Mouse (Mus musculus): Measurements from ENCODE around the gene Pkn3. TPM values are rescaled to one million over a fixed set of nuclear protein-coding genes. Genes with fewer than 3 reads are reported as not detected.
"Not testable (repeated sequence)": the region's sequence is repeated elsewhere in the genome, so short reads cannot be mapped to it uniquely, and the experiment has no call there.

Pkn3 gene
- polyA plus RNA-seq, 1 experiment = 0.09 TPM

DNA sequence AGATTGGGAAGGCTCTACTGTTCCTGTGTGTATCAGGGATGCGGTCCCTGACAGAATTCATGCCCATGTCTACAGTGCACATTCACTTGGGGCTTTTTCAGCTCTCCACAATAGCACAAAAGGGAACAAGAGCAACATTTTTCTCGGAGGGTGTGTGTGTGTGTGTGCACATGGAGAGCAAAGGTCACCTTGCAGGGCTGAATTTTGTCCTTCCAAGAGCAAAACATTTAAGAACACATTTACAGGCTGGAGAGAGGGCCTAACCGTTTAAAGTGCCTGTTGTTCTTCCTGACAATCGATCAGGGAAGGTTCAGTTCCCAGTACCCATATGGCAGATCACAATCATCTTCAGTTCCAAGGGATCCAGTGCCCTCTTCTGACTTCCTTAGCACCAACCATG is 52.7 kb downstream of the Pkn3 start:
- no peaks in the 10 kb centered on the region for H3K27me3 ChIP-seq (ENCODE audit: control insufficient read depth)
- peaks cover 35% of the 10 kb centered on the region for H3K4me1 ChIP-seq (ENCODE audit: control insufficient read depth)
- no peaks in the 10 kb centered on the region for H3K36me3 ChIP-seq (ENCODE audit: control insufficient read depth)
- no peaks in the 10 kb centered on the region for H3K9me3 ChIP-seq (ENCODE audit: control insufficient read depth, low read length)
- no peak for TF ChIP-seq TAL1 (IDR thresholded peaks at IDR 0.05; ENCODE audit: low read length)
- TF ChIP-seq GATA1 (IDR thresholded peaks at IDR 0.05; ENCODE audit: low read length) = no peak
- H3K4me3 ChIP-seq (replicated peaks) = no peak overlapping the region

DNA sequence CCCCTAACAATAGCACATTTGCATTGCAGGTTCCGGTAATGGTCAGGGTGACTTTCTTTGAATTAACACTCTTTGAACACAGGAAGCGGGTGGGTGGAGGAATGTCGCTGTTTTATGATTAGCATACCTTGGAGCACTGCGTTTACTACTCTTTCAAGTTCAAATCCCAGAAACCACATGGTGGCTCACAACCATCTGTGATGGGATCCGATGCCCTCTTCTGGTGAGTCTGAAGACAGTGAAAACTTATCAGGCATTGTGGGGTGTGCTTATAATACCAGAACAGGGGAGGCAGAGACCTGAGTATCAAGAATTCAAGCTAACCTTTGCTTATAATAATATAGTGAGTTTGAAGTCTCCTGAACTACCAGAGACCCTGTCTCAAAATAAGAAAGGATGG is 53.8 kb downstream of the Pkn3 start:
- not testable (repeated sequence) for H3K4me3 ChIP-seq (replicated peaks); H3K36me3 ChIP-seq (ENCODE audit: control insufficient read depth); H3K27me3 ChIP-seq (ENCODE audit: control insufficient read depth); H3K9me3 ChIP-seq (ENCODE audit: control insufficient read depth, low read length)
- H3K4me1 ChIP-seq (ENCODE audit: control insufficient read depth) = peaks cover 41% of the 10 kb centered on the region

DNA sequence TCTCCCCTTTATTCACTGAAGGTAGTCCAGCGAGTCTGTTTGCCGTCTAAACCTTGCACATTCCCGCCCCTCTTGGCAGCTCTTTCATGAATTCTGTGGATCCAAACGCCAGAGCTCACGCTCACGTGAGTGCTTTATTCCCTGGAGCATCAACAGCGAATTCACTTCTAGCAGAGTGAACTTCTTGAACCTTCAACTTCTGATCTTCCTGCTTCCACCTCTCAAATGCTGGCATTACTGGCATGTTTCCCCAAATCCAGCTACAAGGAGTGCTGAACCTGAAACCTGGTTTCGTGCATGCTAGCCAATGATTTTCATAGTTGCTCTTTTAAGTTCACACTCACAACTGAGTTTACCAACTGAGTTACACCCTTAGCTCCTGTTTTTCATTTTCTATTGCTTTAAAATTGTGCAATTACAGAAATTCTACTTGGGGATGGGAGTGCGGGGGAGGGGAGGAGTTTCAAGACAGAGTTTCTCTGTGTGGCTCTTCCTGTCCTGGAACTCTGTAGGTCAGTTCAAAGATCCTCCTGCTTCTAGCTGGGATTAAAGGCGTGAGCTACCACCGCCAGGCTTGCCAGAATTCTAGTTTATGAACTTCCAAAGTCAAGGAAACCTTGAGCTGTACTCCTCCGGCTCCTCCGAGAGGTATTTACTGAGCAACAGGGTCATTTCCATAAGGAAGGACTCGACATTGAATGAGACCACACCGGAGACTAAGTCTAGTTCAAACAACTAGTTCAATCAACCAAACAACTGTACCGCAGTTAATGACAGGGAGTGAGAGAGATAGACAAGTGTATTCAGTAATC is 55.5 kb downstream of the Pkn3 start:
- TF ChIP-seq TAL1 (IDR thresholded peaks at IDR 0.05; ENCODE audit: low read length) (no peak), GATA1 (IDR thresholded peaks at IDR 0.05; ENCODE audit: low read length) (no peak)
- Histone ChIP-seq H3K27me3 (ENCODE audit: control insufficient read depth) (no peaks in the 10 kb centered on the region), H3K4me1 (ENCODE audit: control insufficient read depth) (peaks cover 53% of the 10 kb centered on the region), H3K9me3 (ENCODE audit: control insufficient read depth, low read length) (no peaks in the 10 kb centered on the region), H3K4me3 (replicated peaks) (peak overlapping the region; percentile 88), H3K36me3 (ENCODE audit: control insufficient read depth) (peaks cover 12% of the 10 kb centered on the region)

DNA sequence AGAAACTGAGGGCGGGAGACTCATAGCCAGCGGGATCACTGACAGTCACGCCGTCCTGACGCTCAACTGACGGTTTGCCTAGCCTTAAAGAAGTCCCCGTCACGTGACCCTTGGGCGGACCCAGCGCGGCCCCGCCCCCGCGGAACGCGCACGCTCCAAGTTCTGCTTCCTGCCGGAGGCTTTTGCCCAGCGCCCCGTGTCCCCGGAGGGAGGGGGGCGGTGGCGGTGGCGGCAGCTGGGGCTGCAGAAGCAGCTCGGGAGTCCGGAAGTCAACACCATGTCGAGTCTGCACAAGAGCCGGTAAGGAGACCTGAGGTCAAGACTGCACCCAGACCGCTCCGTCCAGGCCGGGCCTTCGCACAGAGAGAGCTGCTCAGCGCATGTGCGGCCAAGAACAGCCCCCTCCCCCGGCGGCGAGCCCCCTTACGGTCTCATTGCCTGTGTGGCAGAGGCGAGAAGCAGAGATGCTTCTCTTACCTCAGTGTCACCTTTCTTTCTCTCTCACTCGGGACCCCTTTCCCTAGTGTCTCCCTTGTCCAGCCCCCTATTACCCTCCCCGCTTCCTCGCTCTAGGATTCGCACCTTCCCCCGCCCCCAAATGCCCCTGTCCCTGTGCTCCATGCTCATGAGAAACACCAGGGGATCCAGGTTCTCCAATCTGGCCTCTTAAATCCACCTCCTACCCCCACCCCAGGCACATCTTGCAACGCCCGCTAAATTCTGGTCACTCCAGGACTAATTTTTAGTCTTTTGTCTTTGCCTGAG is 56.3 kb downstream of the Pkn3 start, which contains the start of gene Tbc1d13:
Gene Tbc1d13, plus strand, starts transcription at position 134 of the 765 bp plus-strand sequence.
- Histone ChIP-seq H3K27me3 (ENCODE audit: control insufficient read depth) (no peaks in the 10 kb centered on the region), H3K9me3 (ENCODE audit: control insufficient read depth, low read length) (no peaks in the 10 kb centered on the region), H3K36me3 (ENCODE audit: control insufficient read depth) (peaks cover 12% of the 10 kb centered on the region), H3K4me3 (replicated peaks) (peak within 1 kb of the TSS; percentile 88), H3K4me1 (ENCODE audit: control insufficient read depth) (peaks cover 53% of the 10 kb centered on the region)
- no peak for TF ChIP-seq GATA1 (IDR thresholded peaks at IDR 0.05; ENCODE audit: low read length)
- no peak for TF ChIP-seq TAL1 (IDR thresholded peaks at IDR 0.05; ENCODE audit: low read length)

DNA sequence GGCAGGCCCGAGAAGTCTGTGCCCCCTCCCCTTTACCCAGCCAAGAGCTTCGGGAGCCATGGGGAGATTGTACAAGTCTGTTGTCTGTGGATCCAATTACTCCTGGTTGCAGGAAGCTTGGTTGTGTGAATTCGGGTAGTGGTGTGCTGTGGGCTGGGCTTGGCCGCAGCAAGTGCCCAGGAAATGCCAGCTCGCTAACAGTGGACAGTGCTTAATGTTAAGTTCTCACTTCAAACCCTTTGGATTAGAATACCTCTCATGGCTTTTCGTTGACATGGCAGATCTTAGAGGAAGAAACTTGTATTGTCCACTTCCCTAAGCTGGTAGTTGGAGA is 56.9 kb downstream of the Pkn3 start:
- Histone ChIP-seq H3K4me1 (ENCODE audit: control insufficient read depth) (peaks cover 53% of the 10 kb centered on the region), H3K4me3 (replicated peaks) (peak overlapping the region; percentile 88), H3K9me3 (ENCODE audit: control insufficient read depth, low read length) (no peaks in the 10 kb centered on the region), H3K36me3 (ENCODE audit: control insufficient read depth) (peaks cover 13% of the 10 kb centered on the region), H3K27me3 (ENCODE audit: control insufficient read depth) (no peaks in the 10 kb centered on the region)
- no peak for TF ChIP-seq GATA1 (IDR thresholded peaks at IDR 0.05; ENCODE audit: low read length)
- no peak for TF ChIP-seq TAL1 (IDR thresholded peaks at IDR 0.05; ENCODE audit: low read length)

DNA sequence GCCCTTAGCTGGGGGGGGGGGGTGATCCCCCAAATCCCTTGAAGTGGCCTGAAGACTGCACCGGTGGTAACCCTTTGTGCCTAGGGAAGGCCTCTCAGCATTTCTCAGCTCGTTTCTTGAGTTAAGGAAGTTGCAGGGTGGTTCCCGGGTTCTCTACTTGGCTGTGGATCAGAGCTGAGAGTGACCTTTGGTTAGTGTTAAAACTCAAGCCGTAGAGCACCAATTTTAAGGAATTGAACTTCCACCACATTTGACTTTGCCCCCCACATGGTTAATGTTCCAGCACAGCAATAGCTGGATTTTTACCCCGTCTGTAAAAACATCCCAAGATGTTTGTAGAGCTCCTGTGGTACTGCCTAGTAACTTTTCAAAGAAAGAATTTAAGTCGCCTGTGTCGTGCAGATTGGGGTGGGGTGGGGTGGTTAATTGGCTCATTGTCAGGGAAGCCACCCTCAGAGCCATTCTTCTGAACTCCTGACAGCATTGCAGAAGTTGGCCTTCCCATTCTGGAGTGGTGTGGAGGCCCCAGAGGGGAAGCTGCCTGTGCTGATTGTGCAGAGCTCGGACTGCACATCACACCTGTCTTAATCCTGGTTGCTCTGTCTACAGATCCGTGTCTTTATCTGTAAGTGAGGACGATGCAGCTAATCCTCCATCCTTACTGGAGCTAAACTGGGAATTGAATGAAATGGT is 57.6 kb downstream of the Pkn3 start:
- Histone ChIP-seq H3K27me3 (ENCODE audit: control insufficient read depth) (no peaks in the 10 kb centered on the region), H3K9me3 (ENCODE audit: control insufficient read depth, low read length) (no peaks in the 10 kb centered on the region), H3K36me3 (ENCODE audit: control insufficient read depth) (peaks cover 15% of the 10 kb centered on the region), H3K4me3 (replicated peaks) (peak overlapping the region; percentile 88), H3K4me1 (ENCODE audit: control insufficient read depth) (peaks cover 50% of the 10 kb centered on the region)
- no peak for TF ChIP-seq TAL1 (IDR thresholded peaks at IDR 0.05; ENCODE audit: low read length)
- TF ChIP-seq GATA1 (IDR thresholded peaks at IDR 0.05; ENCODE audit: low read length) = no peak

DNA sequence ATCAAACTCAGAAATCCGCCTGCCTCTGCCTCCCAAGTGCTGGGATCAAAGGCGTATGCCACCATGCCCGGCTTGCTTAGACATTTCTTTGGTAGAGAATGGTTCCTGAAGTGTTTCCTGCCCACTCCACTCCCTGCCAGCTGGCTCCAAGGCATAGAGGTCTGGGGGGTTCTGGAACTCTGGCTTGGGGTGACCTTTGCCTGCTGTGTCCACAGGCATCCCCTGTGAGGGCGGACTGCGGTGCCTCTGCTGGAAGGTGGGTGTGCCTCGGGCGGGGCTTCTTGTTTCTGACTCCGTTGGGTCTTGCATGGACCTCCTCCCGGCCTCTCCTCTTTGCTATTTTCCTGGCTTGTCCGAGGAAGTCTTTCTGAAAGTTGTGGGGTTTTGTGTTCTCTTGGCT is 59.0 kb downstream of the Pkn3 start:
- peaks cover 50% of the 10 kb centered on the region for H3K4me1 ChIP-seq (ENCODE audit: control insufficient read depth)
- peaks cover 29% of the 10 kb centered on the region for H3K36me3 ChIP-seq (ENCODE audit: control insufficient read depth)
- H3K27me3 ChIP-seq (ENCODE audit: control insufficient read depth) = no peaks in the 10 kb centered on the region
- H3K9me3 ChIP-seq (ENCODE audit: control insufficient read depth, low read length) = no peaks in the 10 kb centered on the region
- TF ChIP-seq GATA1 (IDR thresholded peaks at IDR 0.05; ENCODE audit: low read length) (no peak), TAL1 (IDR thresholded peaks at IDR 0.05; ENCODE audit: low read length) (no peak)
- H3K4me3 ChIP-seq (replicated peaks) = no peak overlapping the region

DNA sequence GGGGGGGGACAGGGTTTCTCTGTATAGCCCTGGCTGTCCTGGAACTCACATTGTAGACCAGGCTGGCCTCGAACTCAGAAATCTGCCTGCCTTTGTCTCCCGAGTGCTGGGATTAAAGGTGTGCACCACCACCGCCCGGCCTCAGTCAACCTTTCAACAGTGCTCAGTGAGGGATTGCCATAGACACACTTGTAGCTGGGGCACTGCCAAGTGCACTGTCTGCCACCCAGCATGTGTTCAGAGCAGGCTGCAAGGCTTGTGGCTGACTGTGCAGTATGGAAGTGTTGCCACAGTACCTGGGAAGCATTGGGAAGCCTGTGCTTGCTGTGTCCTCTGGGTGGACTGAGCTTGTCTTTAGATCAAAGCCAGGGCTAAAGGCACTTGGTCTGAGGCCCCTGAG is 62.5 kb downstream of the Pkn3 start:
- H3K9me3 ChIP-seq (ENCODE audit: control insufficient read depth, low read length); H3K4me3 ChIP-seq (replicated peaks); H3K27me3 ChIP-seq (ENCODE audit: control insufficient read depth): not testable (repeated sequence)
- Histone ChIP-seq H3K4me1 (ENCODE audit: control insufficient read depth) (peaks cover 25% of the 10 kb centered on the region), H3K36me3 (ENCODE audit: control insufficient read depth) (peaks cover 58% of the 10 kb centered on the region)

Other genes with a start within 250 kb of the Pkn3 start
- gene Cercam, start 208.5 kb upstream of the Pkn3 start, polyA plus RNA-seq (2012) = 17.8 and 25.1 TPM in 2 replicates
- gene Odf2, start 188.5 kb upstream of the Pkn3 start, polyA plus RNA-seq (2012) = 5.7 and 6.0 TPM in 2 replicates
- 6.5 and 7.0 TPM in 2 replicates for gene Gle1, start 142.3 kb upstream of the Pkn3 start, polyA plus RNA-seq (2012)
- gene Sptan1, start 112.1 kb upstream of the Pkn3 start, polyA plus RNA-seq (2012) = 0.01 and 0.04 TPM in 2 replicates
- 0.69 and 1.6 TPM in 2 replicates for gene Wdr34, start 28.8 kb upstream of the Pkn3 start, polyA plus RNA-seq (2012)
- gene Set, start 20.3 kb upstream of the Pkn3 start, polyA plus RNA-seq (2012) = 11.7 and 14.7 TPM in 2 replicates
- 1.6 and 2.8 TPM in 2 replicates for gene Zdhhc12, start 16.0 kb downstream of the Pkn3 start, polyA plus RNA-seq (2012)
- gene Zer1, start 46.9 kb downstream of the Pkn3 start, polyA plus RNA-seq (2012) = 1.7 and 2.4 TPM in 2 replicates
- 0.72 and 0.83 TPM in 2 replicates for gene Tbc1d13, start 56.1 kb downstream of the Pkn3 start, polyA plus RNA-seq (2012)
- gene Endog, start 93.8 kb downstream of the Pkn3 start, polyA plus RNA-seq (2012) = 0.45 and 0.55 TPM in 2 replicates
- 2.5 and 2.9 TPM in 2 replicates for gene Spout1, start 100.8 kb downstream of the Pkn3 start, polyA plus RNA-seq (2012)
- gene Kyat1, start 128.2 kb downstream of the Pkn3 start, polyA plus RNA-seq (2012) = 0.34 and 0.45 TPM in 2 replicates
- 0.56 TPM in 2 replicates for gene Lrrc8a, start 160.0 kb downstream of the Pkn3 start, polyA plus RNA-seq (2012)
- not detected in 2 replicates for gene Gm28035, start 162.9 kb downstream of the Pkn3 start, polyA plus RNA-seq (2012)
- 0.06 and 0.33 TPM in 2 replicates for gene Phyhd1, start 188.5 kb downstream of the Pkn3 start, polyA plus RNA-seq (2012)
- not detected in 2 replicates for gene Gm28038, start 203.4 kb downstream of the Pkn3 start, polyA plus RNA-seq (2012)
- gene Dolk, start 208.7 kb downstream of the Pkn3 start, polyA plus RNA-seq (2012) = 0.12 and 0.17 TPM in 2 replicates
- 10.7 and 13.0 TPM in 2 replicates for gene Nup188, start 208.7 kb downstream of the Pkn3 start, polyA plus RNA-seq (2012)